Mouse (Mus musculus): ENCODE measurements around the gene Hcfc1.

DNA sequence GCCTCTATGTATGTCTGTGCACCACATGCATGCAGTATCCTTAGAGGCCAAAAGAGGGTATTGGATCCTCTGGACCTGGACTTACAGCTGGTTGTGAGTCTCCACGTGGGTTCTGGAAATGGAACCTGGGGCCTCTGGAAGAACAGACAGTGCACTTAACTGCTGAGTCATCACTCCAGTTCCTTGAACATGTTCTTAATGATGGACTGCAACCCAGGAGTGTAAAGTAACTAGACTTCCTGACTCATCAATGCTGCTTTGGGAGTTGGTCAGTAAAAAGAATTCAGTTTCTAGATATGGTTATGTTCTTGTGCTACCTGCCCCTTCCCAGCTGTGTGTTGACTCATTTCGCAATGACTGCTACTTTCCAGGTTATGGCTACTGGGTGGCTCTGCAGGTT is 34.3 kb downstream of the Hcfc1 start:
- TF ChIP-seq CTCF (IDR thresholded peaks at IDR 0.05), result no peak
- TF ChIP-seq POLR2A (IDR thresholded peaks at IDR 0.05; ENCODE audit: insufficient read depth, low read depth, low read length), result no peak
